21 mouse cellular contexts compared by ENCODE assay signal in the genomic region with DNA sequence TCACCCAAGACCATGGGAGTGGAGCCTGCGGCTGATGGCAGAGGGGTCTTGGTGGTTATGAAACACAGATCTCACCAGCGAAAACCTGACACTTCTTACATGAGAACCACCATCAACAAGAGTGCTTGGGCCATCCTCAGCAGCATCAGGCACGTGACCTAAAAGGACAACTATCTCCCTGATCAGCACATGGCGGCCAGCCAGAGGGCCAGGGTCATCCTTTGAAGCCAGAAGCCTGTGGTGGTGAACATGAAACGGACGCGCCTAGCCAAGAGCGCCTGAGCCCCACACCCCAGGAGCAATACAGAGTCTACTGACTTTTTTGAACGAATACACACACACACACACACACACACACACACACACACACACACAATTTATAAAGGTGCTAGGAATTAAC.
"Had no signal": no experiment of that assay in that cellular context is flagged by ENCODE, and none has a peak within 500 bp of the region (broad histone marks: within the 10 kb centered on the region; RNA-seq: fewer than 3 reads in every experiment).

No protein-coding gene starts in this region.

- H3K4me3 ChIP-seq: layer of hippocampus, adult 2 months; limb, embryonic 10.5 days; limb, embryonic 13.5 days; midbrain, embryonic 12.5 days; midbrain, embryonic 15.5 days; myocyte; neural tube, embryonic 13.5 days had no signal

- H3K27me3 ChIP-seq: limb, embryonic 13.5 days; midbrain, embryonic 12.5 days; midbrain, embryonic 15.5 days; neural tube, embryonic 13.5 days had no signal

- H3K27ac ChIP-seq: kidney, postnatal 0 days; layer of hippocampus, adult 2 months; limb, embryonic 10.5 days; limb, embryonic 13.5 days; liver, embryonic 14.5 days; macrophage; midbrain, embryonic 12.5 days; midbrain, embryonic 15.5 days; neural tube, embryonic 13.5 days; stomach, postnatal 0 days had no signal

- DNase-seq: kidney, postnatal 25 days; layer of hippocampus, adult 9-11 months; liver; liver, postnatal 0 days; lung, embryonic 14.5 days; retina, postnatal 1 day; right cerebral cortex, postnatal 25 days; thymus, adult 2 months; thymus, postnatal 14 days; thymus, postnatal 4 days had no signal

- H3K4me1 ChIP-seq: limb, embryonic 10.5 days; limb, embryonic 13.5 days; midbrain, embryonic 15.5 days; neural tube, embryonic 13.5 days had no signal

- H3K36me3 ChIP-seq: midbrain, embryonic 15.5 days had no signal
